Comparison of ENCODE assay signal across 1 mouse cellular context in genomic region chr17:46275506-46275905, GRCm38 (mm10).
TF ChIP-seq lines count a peak whose summit lies in the region.

No protein-coding gene starts in this region.

TF ChIP-seq in ES-E14, 5 proteins besides CTCF, POLR2A, EP300 and RAD21:
- no peak for TF ChIP-seq HCFC1 (IDR thresholded peaks at IDR 0.05; ENCODE audit: borderline replicate concordance, insufficient read depth, low read length)
- TF ChIP-seq CHD2 (IDR thresholded peaks at IDR 0.05; ENCODE audit: low read depth, low read length): no peak
- TF ChIP-seq MAFK (IDR thresholded peaks at IDR 0.05; ENCODE audit: insufficient read depth, low read depth, low read length): no peak
- no peak for TF ChIP-seq ZC3H11A (IDR thresholded peaks at IDR 0.05; ENCODE audit: borderline replicate concordance, low read depth, low read length)
- TF ChIP-seq ZNF384 (IDR thresholded peaks at IDR 0.05; ENCODE audit: low read depth, low read length): no peak
